Mouse (Mus musculus): ENCODE results near the gene Mast2. TPM values are rescaled to one million over a fixed set of nuclear protein-coding genes. Genes with fewer than 3 reads are reported as not detected.
A peak's percentile ranks its signal among the peaks of the same experiment; 100 is the strongest.

Gene Mast2
- total RNA-seq, 1 experiment from 2014 or later, result 40.7 TPM

DNA sequence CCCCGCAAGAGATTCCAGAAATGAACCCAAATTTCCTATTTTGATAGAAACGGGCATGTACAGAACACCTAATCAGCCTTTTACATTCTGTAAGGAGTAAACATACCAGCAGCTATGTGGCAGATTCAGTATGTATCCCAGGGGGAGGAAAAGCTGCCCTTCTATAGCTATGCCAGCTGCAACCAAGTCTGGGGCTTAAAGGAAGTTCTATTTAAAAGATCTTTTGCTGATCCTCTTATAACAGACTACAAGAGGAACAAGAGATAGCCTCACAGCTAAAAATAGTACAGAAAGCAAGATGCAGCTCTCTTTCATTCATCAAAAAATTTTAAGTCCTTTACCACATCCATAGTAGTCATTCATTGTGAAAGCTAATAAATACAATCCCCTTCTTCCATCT lies 57.3 kb downstream of the Mast2 start:
- no peak for DNase-seq

DNA sequence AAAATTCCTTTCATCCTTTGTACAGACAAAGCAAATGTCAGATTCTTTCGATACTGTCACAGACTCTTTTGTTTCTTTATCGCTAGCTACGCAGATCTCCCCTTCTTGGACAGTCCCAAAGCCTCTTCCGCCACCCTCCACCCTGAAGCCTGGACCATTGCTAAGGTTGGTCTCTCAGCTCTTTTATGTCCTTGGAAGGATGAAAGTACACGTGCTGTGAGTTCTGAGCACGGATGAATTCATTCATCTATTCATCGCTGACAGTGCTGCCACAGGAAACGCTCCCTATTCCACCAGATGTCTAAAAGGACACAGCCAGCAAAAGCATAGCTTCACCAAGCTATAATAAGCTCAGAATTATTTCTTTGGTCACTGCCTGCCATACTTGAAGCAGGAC lies 58.0 kb downstream of the Mast2 start:
- peak; percentile 2 for DNase-seq

GRCm38 (mm10) chr4:116405276-116405954 lies 58.6 kb downstream of the Mast2 start:
- no peak for DNase-seq

DNA sequence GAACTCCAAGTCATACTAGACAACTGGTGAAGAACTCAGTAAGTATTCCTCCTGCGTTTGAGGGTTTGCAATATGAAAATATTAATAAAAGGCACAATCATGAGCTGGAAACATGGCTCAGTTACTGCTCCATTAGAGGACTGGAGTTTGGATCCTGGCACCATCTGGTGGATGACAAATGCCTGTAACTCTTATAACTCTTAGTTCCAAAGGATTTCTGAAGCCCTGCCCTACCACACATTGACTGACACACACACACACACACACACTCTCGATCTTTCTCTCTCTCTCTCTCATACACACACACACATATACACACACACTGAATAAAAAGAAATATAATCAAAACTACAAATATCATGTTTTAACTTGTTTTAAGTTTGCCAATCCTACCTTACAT lies 60.1 kb downstream of the Mast2 start:
- DNase-seq, result no peak

- DNase-seq, result no peak
These were observed 61.3 kb downstream of the Mast2 start for GRCm38 (mm10) chr4:116402708-116403107.

GRCm38 (mm10) chr4:116398051-116398450 lies 65.9 kb downstream of the Mast2 start:
- no peak for DNase-seq

GRCm38 (mm10) chr4:116377973-116378667 lies 85.9 kb downstream of the Mast2 start:
- no peak for DNase-seq

DNA sequence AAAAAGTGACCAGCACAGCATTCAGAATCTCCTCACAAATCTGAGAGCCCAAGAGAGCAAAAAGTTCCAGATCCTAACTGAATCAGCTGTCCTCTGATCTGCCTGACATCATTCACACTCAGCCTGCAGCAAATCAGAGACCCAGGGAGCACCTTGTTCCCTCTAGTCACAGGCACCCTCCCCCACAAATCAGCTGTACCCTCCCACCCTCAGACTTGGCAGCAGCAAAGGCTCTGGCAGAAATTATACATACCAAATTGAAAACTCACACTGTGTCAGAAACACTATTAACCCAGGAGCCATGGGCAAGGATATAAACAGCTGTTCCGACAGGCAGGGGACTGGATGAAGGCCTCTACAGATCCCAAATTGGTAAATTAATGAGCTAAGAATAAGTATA lies 92.3 kb downstream of the Mast2 start:
- DNase-seq, result peak; percentile 18

DNA sequence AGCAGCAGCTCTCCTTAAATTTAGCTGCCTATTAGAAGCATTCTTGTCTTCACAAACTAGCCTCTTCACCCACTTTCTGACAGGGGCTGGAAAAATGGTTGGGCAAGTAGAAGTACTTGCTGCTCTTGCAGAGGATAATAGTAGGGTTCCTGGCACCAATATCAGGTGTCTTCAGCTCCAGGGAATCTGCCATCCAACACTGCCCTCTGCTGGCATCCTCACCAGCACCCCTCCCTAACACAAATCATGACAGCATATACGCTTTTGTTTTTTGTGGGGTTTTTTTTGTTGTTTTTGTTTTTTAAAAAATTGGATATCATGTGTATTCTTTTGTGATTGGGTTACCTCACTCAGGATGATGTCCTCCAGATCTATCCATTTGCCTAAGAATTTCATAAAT lies 105.9 kb downstream of the Mast2 start:
- DNase-seq, result no peak

DNA sequence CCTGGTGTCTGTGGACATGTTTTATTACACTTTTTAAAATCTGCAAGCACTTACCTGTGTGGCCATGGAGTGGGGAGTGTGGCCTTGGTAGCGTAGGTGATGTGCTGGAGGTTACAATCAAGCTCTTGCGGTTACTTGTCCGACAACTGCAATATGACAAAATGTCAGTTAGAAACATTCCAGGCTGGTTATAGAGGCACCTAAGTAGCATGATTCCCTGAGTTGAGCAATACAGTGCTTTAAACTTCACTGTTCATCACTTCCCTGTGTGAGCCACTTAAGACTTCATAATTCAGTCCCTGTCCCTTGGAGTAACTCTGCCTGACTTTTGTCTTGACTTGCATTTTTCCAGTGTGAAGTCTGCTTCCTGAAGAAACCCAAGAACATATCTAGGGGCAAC lies 111.1 kb downstream of the Mast2 start:
- DNase-seq, result no peak

DNA sequence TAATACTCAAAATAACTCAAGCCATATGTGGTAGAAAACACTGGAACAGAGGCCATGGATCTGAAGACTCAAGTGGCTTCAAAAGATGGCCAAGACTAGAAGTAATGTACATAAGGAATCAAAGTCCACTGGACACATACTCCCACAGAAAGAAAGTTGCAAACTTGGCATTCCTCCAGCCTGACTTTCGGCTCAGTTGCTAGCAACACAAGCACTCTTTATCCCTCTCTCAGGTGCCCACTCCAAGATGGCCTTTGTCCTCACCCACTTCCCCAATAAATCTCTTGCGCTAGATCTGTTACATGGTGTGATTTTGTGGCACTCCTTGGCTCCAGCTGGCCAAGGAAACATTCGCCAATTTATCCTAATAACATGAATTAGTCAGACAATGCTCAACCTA lies 111.5 kb downstream of the Mast2 start:
- no peak for DNase-seq

DNA sequence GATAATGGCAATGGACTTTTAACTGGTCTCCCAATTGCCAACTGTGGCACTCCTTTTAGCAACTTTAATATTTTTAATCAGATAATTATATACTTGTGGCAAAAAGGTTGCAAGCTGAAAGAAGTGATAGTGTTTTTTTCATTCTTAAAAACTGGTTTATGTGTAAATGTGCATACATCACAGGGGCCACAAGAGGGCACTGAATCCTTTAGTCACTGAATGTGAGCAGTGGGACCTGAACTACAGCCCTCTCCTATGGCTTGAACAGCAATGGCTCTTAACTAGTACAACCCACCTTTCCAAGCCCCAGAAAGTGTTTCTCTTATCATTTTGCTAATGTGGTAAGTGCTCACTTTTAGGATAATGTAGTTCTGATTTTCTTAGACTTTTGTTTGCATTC lies 121.9 kb downstream of the Mast2 start:
- peak; percentile 39 for DNase-seq

GRCm38 (mm10) chr4:116336294-116336693 lies 127.7 kb downstream of the Mast2 start:
- DNase-seq, result no peak

DNA sequence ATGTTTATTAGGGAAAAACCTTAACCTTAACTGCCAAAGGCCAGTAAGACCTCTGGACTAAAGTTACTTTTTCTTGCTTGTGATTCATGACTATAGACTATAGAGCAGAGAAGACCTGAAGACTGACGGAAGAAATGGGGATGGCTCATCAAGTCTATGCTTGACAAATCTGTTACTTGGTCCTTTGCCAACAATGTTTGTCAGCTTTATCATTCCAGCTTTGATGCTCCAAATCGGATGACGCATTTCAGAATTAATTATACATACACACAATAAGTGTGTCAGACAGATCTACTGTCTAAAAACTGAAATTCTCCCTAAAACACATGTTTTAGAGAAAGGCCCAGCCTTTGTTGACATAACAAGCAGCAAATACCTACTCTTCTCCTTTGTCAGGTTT lies 134.7 kb downstream of the Mast2 start:
- DNase-seq, result no peak

GRCm38 (mm10) chr4:116322127-116322526 lies 141.9 kb downstream of the Mast2 start:
- DNase-seq, result no peak

- no peak for DNase-seq
These were observed 146.4 kb downstream of the Mast2 start for GRCm38 (mm10) chr4:116317575-116317974.

DNA sequence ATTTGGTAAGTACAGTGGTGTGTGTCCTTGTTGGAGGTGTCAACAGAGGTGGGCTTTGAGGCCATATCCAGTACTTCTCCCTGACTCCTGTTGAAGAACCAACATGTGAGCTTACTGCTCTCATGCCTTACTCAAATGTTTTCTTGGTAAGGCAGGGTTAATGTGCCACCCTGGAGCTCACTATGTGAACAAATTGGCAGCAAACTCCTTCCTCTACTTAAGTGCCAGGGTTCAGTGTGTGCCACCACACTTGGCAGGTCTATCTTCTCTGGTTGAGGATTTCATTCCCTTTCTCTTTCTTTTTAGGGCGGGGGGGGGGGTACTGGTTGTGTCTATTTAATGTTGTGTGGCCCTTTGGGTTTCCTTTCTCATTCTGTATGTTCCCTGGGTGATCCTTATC lies 159.4 kb downstream of the Mast2 start:
- no peak for DNase-seq

DNA sequence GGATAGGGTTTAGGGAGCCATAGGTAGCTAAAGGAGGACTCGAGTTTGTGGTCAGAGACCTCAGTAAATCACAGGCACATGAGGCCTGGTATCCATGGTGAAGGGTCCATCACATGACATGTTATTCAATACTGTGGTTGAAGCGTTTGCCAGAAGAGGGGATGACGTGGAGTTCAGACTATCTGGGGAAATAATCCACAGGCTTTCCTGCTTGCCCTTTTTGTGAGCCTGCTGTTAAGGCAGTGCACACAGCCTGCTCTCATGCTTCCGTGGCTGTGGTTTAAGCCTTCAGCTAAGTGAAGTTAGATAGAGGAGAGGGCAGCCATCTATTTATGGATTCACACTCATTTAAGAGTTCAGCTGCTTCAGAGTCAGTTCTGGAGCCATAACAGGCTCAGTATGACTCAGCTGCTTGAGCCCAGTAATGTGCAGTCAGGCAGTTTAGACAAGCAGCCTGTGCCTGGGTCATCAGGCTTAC lies 163.1 kb downstream of the Mast2 start:
- DNase-seq, result no peak

- DNase-seq, result no peak
These were observed 170.7 kb downstream of the Mast2 start for GRCm38 (mm10) chr4:116293296-116293695.

DNA sequence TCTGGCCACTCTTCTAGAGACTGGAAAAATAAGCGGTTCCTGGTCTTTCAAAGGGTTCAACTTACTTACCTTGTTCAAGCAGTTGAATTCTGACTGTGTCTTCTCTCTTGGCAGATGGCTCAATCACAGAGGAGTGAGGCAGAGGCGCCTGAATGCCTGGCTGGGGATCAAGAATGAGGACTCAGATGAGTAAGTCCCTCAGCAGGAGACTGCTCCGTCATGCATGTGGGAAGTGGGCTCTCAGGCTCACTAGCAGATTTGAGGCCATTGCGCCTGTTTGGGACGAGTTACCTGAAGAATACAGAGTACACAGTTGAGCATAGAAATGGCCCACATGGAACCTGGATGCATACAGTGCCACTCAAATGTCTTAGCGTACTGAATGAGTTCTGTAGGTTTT lies 172.4 kb downstream of the Mast2 start:
- DNase-seq, result no peak

- no peak for DNase-seq
These were observed 181.8 kb downstream of the Mast2 start for GRCm38 (mm10) chr4:116282211-116282610.

GRCm38 (mm10) chr4:116268220-116268619 lies 195.8 kb downstream of the Mast2 start:
- no peak for DNase-seq
